Mouse (Mus musculus): Measurements from ENCODE around the gene Mrpl11. TPM values are rescaled to one million over a fixed set of nuclear protein-coding genes. Genes with fewer than 3 reads are reported as not detected.
"Not testable (repeated sequence)": the region's sequence is repeated elsewhere in the genome, so short reads cannot be mapped to it uniquely, and the experiment has no call there.

Gene Mrpl11
- polyA plus RNA-seq, 1 experiment from 2014 or later = 95.7 TPM

- Histone ChIP-seq H3K36me3 (no peaks in the 10 kb centered on the region), H3K4me3 (peak overlapping the region; percentile 75), H3K9ac (peak overlapping the region; percentile 66), H3K9me3 (no peaks in the 10 kb centered on the region), H3K27ac (replicated peaks) (peak overlapping the region; percentile 86), H3K4me2 (peak overlapping the region; percentile 73), H3K27me3 (no peaks in the 10 kb centered on the region), H3K4me1 (replicated peaks) (peaks cover 19% of the 10 kb centered on the region)
- ATAC-seq (ENCODE audit: low FRiP score, low read depth) = no peak; the same call in 1 of the 2 replicates
- WGBS = 5% methylated on average over 13 of the region's 13 CpGs
Measured at GRCm38 (mm10) chr19:4943253-4943588, 18.7 kb upstream of the Mrpl11 start.

DNA sequence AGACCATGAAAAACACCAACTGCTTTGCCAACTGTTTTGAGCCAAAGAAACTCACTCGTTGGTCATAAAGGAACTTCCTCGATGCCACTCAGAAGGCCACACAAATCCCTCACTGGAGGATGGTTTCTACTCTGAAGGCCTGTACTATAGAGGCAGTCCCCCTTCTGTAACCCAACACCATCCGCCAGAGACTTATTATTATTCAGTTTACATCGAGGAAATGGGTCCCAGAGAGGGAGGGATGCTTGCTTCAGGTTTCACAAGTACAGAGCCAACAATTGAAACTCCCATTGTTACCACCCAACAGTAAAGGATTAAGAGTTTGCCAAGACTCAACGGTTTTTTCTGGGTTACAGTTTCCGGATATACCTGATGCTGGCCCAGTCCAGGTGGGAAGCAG is 16.4 kb upstream of the Mrpl11 start:
- no peaks in the 10 kb centered on the region for H3K9me3 ChIP-seq
- H3K27me3 ChIP-seq = no peaks in the 10 kb centered on the region
- no peak overlapping the region for H3K27ac ChIP-seq (replicated peaks)
- no peak overlapping the region for H3K4me2 ChIP-seq
- no peaks in the 10 kb centered on the region for H3K36me3 ChIP-seq
- 47% methylated on average over 6 of the region's 6 CpGs for WGBS
- H3K4me3 ChIP-seq = no peak overlapping the region
- peaks cover 19% of the 10 kb centered on the region for H3K4me1 ChIP-seq (replicated peaks)
- H3K9ac ChIP-seq = no peak overlapping the region
- ATAC-seq (ENCODE audit: low FRiP score, low read depth) = no peak

DNA sequence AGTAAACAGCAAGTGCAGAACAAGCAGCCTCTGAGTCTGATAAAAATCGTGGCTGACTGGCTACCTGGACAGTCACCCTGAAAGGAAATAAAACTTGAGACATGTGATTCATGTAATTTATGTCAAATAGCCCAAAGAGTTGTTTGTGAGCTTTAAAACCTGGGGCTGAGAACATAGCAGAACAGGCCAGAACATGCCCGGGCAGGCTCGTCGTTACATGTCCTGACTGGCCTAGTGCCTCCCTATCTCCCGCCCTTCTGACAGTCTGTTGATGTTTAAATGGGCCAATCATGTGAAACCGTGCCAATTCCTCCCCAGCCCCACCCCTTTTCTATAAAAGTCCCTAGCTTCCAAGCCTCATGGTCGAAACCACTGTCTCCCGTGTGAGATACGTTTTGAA is 13.3 kb upstream of the Mrpl11 start:
- H3K4me2 ChIP-seq; H3K9me3 ChIP-seq; H3K4me3 ChIP-seq; H3K27ac ChIP-seq (replicated peaks); H3K4me1 ChIP-seq (replicated peaks); H3K9ac ChIP-seq; H3K36me3 ChIP-seq; ATAC-seq (ENCODE audit: low FRiP score, low read depth); H3K27me3 ChIP-seq: not testable (repeated sequence)
- WGBS = 88% methylated on average over 9 of the region's 9 CpGs

GRCm38 (mm10) chr19:4968236-4968635 is 6.3 kb downstream of the Mrpl11 start:
- no peaks in the 10 kb centered on the region for H3K9me3 ChIP-seq
- no peak overlapping the region for H3K9ac ChIP-seq
- no peak overlapping the region for H3K4me3 ChIP-seq
- no peak for ATAC-seq (ENCODE audit: low FRiP score, low read depth)
- WGBS = 84% methylated on average over 2 of the region's 2 CpGs
- peaks cover 2% of the 10 kb centered on the region for H3K4me1 ChIP-seq (replicated peaks)
- H3K4me2 ChIP-seq = no peak overlapping the region
- H3K36me3 ChIP-seq = peaks cover 19% of the 10 kb centered on the region
- H3K27me3 ChIP-seq = no peaks in the 10 kb centered on the region
- H3K27ac ChIP-seq (replicated peaks) = no peak overlapping the region

GRCm38 (mm10) chr19:4981767-4982166 is 19.8 kb downstream of the Mrpl11 start:
- ATAC-seq (ENCODE audit: low FRiP score, low read depth) = 0 out of 2 replicates have a peak, but pooled peaks have one; percentile 38
- Histone ChIP-seq H3K9me3 (no peaks in the 10 kb centered on the region), H3K27me3 (peaks cover 42% of the 10 kb centered on the region), H3K4me2 (no peak overlapping the region), H3K36me3 (no peaks in the 10 kb centered on the region; the same call in 1 of the 2 replicates), H3K9ac (no peak overlapping the region), H3K4me3 (no peak overlapping the region), H3K4me1 (replicated peaks) (no peaks in the 10 kb centered on the region), H3K27ac (replicated peaks) (no peak overlapping the region)

DNA sequence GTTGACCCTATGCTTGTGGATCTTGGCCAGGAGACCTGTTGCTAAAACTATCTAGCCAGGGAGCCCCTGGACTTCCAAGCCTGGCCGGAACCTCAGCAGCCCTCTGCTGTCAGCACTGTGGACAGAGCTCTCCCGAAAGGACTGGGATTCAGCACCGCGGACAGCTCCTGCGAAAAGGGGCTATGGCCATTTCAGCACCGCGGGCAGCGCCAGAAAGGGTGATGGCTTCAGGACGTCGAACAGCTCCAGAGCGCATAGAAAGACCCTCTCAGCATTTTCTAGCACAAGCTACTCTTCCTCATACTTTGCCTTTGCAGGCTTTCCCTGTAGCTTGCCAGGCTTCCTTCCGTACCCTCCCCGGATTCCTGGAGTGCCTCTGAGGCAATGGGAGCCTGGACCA is 27.1 kb downstream of the Mrpl11 start:
- H3K27ac ChIP-seq (replicated peaks) = 0 out of 2 replicates have a peak overlapping the region, but pooled peaks have one; percentile 65
- peak overlapping the region; percentile 57 for H3K4me2 ChIP-seq
- WGBS = 5% methylated on average over 13 of the region's 13 CpGs
- H3K4me1 ChIP-seq (replicated peaks) = peaks cover 41% of the 10 kb centered on the region
- H3K9me3 ChIP-seq = no peaks in the 10 kb centered on the region
- peak overlapping the region; percentile 41 for H3K4me3 ChIP-seq
- ATAC-seq (ENCODE audit: low FRiP score, low read depth) = no peak
- H3K36me3 ChIP-seq = peaks cover 5% of the 10 kb centered on the region; the same call in 1 of the 2 replicates
- H3K9ac ChIP-seq = peak overlapping the region; percentile 37
- H3K27me3 ChIP-seq = peaks cover 53% of the 10 kb centered on the region

DNA sequence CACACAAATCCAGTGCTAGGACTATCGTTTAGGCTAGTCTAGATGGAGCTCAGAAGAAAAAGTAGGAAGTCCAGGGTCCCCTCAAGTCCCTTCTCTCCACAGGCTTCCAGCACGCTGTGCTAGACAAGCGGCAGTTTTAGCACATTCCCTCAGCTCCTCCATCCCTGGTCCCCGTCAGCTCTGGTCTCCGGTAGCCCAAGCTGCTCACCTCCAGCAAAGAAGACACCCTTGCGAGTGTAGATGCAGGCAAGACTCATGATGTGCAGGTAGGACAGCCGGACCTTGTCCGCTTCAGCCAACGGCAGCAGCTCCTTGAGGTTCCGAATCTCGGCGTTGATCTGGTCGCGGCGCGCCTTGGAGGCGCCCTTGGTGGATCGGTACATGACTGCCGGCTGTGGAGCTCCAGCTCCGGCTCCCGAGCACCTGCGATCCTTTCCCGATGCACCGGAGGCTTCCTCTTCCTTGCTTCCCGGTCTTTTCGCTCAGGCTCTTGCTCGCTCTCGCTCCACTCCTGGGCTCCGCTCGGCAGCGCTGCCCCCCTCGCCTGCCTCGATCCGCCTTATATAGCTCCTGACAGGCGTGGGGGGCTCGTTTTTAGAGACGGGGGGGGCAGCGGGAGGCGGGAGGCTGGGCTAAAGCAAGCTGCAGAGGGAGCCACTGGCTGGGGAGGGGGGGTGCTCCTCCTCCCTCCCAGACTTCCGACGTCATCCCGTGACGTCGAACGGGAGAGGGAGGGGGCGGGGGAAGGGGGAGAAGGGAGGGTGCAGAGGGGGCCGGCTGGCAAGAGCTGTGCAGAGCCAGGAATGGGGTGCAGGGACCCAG is 27.7 kb downstream of the Mrpl11 start:
- Histone ChIP-seq H3K4me2 (peak overlapping the region; percentile 57), H3K27me3 (peaks cover 46% of the 10 kb centered on the region), H3K36me3 (peaks cover 5% of the 10 kb centered on the region; the same call in 1 of the 2 replicates), H3K9ac (peak overlapping the region; percentile 37), H3K27ac (replicated peaks) (peak overlapping the region; percentile 73), H3K4me3 (peak overlapping the region; percentile 41), H3K9me3 (no peaks in the 10 kb centered on the region), H3K4me1 (replicated peaks) (peaks cover 48% of the 10 kb centered on the region)
- WGBS = 12% methylated on average over 42 of the region's 47 CpGs
- peak; percentile 82 for ATAC-seq (ENCODE audit: low FRiP score, low read depth)

GRCm38 (mm10) chr19:4990256-4990625 is 28.3 kb downstream of the Mrpl11 start, which contains the start of gene Npas4:
TSS of gene Npas4 (minus strand) at chr19:4990316.
- peak within 1 kb of the TSS; percentile 41 for H3K4me3 ChIP-seq
- H3K27me3 ChIP-seq = peaks cover 40% of the 10 kb centered on the region
- peaks cover 52% of the 10 kb centered on the region for H3K4me1 ChIP-seq (replicated peaks)

GRCm38 (mm10) chr19:4990716-4991115 is 28.8 kb downstream of the Mrpl11 start:
- H3K27me3 ChIP-seq = peaks cover 39% of the 10 kb centered on the region
- no peaks in the 10 kb centered on the region for H3K9me3 ChIP-seq
- 2% methylated on average over 22 of the region's 22 CpGs for WGBS
- no peak for ATAC-seq (ENCODE audit: low FRiP score, low read depth)
- H3K4me3 ChIP-seq = peak overlapping the region; percentile 41
- H3K27ac ChIP-seq (replicated peaks) = 0 out of 2 replicates have a peak overlapping the region, but pooled peaks have one; percentile 73
- H3K4me1 ChIP-seq (replicated peaks) = peaks cover 52% of the 10 kb centered on the region
- peak overlapping the region; percentile 32; the same call in 1 of the 2 replicates for H3K9ac ChIP-seq
- peak overlapping the region; percentile 57 for H3K4me2 ChIP-seq
- H3K36me3 ChIP-seq = 0 out of 2 replicates have a peak, but pooled peaks cover 5% of the 10 kb centered on the region

More at GRCm38 (mm10) chr19:4990256-4990625, 28.3 kb downstream of the Mrpl11 start, which contains the start of gene Npas4:
- ATAC-seq (ENCODE audit: low FRiP score, low read depth) = peak; percentile 5; the same call in 1 of the 2 replicates
- Histone ChIP-seq H3K9ac (peak within 1 kb of the TSS; percentile 37), H3K4me2 (peak within 1 kb of the TSS; percentile 57), H3K36me3 (0 out of 2 replicates have a peak, but pooled peaks cover 5% of the 10 kb centered on the region), H3K9me3 (no peaks in the 10 kb centered on the region), H3K27ac (replicated peaks) (peak within 1 kb of the TSS; percentile 73)
- 16% methylated on average over 4 of the region's 4 CpGs for WGBS

DNA sequence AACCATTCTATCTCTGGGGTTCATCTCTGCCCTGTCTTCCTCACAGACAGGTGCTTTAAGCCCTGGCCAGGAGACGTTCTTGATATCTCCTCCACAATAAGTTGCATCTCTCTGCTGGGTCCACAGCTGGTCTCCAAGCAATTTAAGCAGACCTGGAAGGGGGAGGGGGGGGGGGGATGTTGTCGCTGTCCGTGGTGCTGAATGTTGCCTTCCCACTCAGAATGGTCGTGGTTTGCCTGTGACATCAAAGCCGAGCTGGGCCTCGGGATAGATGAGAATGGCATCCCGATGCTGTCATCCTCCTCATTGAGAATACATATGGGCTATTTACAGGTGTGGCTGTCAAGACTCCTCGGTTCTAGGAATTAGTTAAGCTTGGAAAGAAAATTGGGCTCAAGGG is 30.4 kb downstream of the Mrpl11 start:
- Histone ChIP-seq H3K4me3 (no peak overlapping the region), H3K4me2 (peak overlapping the region; percentile 34; the same call in 1 of the 2 replicates), H3K27ac (replicated peaks) (no peak overlapping the region), H3K9me3 (no peaks in the 10 kb centered on the region), H3K27me3 (peaks cover 22% of the 10 kb centered on the region), H3K36me3 (0 out of 2 replicates have a peak, but pooled peaks cover 4% of the 10 kb centered on the region), H3K4me1 (replicated peaks) (peaks cover 55% of the 10 kb centered on the region), H3K9ac (no peak overlapping the region)
- no peak for ATAC-seq (ENCODE audit: low FRiP score, low read depth)
- 15% methylated on average over 8 of the region's 8 CpGs for WGBS

DNA sequence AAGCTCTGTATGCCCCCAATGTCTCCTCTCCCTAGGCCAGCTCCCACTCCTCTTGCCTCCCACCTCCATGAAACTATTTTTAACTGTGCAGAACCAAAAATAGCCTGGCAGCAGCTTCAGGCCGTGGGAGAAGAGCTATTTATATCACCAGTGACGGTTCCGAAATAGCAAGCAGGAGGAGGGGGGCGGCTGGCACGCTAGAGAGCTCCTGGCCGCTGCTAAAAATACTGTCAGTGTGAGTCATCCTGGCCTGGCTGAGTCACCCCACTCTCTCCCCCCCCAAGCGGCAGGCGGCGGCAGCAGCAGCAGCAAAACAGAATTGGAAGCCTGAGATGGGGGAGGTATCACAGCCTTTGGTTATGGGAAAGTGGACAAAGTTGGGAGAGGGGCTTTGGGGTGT is 31.0 kb downstream of the Mrpl11 start:
- ATAC-seq (ENCODE audit: low FRiP score, low read depth) = no peak
- Histone ChIP-seq H3K4me2 (peak overlapping the region; percentile 34; the same call in 1 of the 2 replicates), H3K4me3 (no peak overlapping the region), H3K27me3 (peaks cover 17% of the 10 kb centered on the region), H3K9ac (no peak overlapping the region), H3K36me3 (no peaks in the 10 kb centered on the region), H3K9me3 (no peaks in the 10 kb centered on the region), H3K4me1 (replicated peaks) (peaks cover 58% of the 10 kb centered on the region), H3K27ac (replicated peaks) (no peak overlapping the region)
- 5% methylated on average over 9 of the region's 9 CpGs for WGBS

- Histone ChIP-seq H3K4me1 (replicated peaks) (peaks cover 58% of the 10 kb centered on the region), H3K9ac (no peak overlapping the region), H3K4me3 (no peak overlapping the region), H3K36me3 (no peaks in the 10 kb centered on the region), H3K9me3 (no peaks in the 10 kb centered on the region), H3K27ac (replicated peaks) (peak overlapping the region; percentile 74), H3K4me2 (0 out of 2 replicates have a peak overlapping the region, but pooled peaks have one; percentile 10), H3K27me3 (peaks cover 14% of the 10 kb centered on the region)
- ATAC-seq (ENCODE audit: low FRiP score, low read depth) = no peak
- WGBS = 36% methylated on average over 5 of the region's 5 CpGs
Measured at GRCm38 (mm10) chr19:4994043-4994442, 32.1 kb downstream of the Mrpl11 start.
